Mouse (Mus musculus): Measurements from ENCODE around the gene Smim13. TPM values are rescaled to one million over a fixed set of nuclear protein-coding genes. Genes with fewer than 3 reads are reported as not detected.
"Not testable (repeated sequence)": the region's sequence is repeated elsewhere in the genome, so short reads cannot be mapped to it uniquely, and the experiment has no call there.

The Smim13 gene
- polyA plus RNA-seq, 1 experiment, result 9.9 TPM

GRCm38 (mm10) chr13:41250318-41250981 is 806 bp downstream of the Smim13 start:
- Histone ChIP-seq H3K36me3 (ENCODE audit: control insufficient read depth, insufficient read depth, low read length) (no peaks in the 10 kb centered on the region), H3K4me3 (ENCODE audit: control insufficient read depth, insufficient read depth, low read length) (peak overlapping the region; percentile 76), H3K27ac (ENCODE audit: control insufficient read depth, insufficient read depth, low read length) (no peak overlapping the region), H3K4me1 (replicated peaks; ENCODE audit: control insufficient read depth, insufficient read depth, low read length) (peaks cover 6% of the 10 kb centered on the region), H3K27me3 (ENCODE audit: control insufficient read depth, insufficient read depth, low read length) (no peaks in the 10 kb centered on the region)
- WGBS, result 7% methylated on average over 27 of the region's 27 CpGs
- TF ChIP-seq CTCF (IDR thresholded peaks at IDR 0.05; ENCODE audit: borderline replicate concordance, control insufficient read depth, extremely low read depth, insufficient read depth, low read length, poor library complexity) (0 out of 2 replicates have a peak, but pooled peaks have one; percentile 23), POLR2A (IDR thresholded peaks at IDR 0.05; ENCODE audit: control insufficient read depth, extremely low read depth, insufficient read depth, low read length, poor library complexity) (no peak)
- no peak for DNase-seq

GRCm38 (mm10) chr13:41251232-41251631 is 1.6 kb downstream of the Smim13 start:
- not testable (repeated sequence) for DNase-seq; H3K4me1 ChIP-seq (replicated peaks; ENCODE audit: control insufficient read depth, insufficient read depth, low read length)

GRCm38 (mm10) chr13:41251667-41252066 is 2.0 kb downstream of the Smim13 start:
- Histone ChIP-seq H3K36me3 (ENCODE audit: control insufficient read depth, insufficient read depth, low read length) (no peaks in the 10 kb centered on the region), H3K4me1 (replicated peaks; ENCODE audit: control insufficient read depth, insufficient read depth, low read length) (peaks cover 6% of the 10 kb centered on the region), H3K4me3 (ENCODE audit: control insufficient read depth, insufficient read depth, low read length) (no peak overlapping the region), H3K27ac (ENCODE audit: control insufficient read depth, insufficient read depth, low read length) (no peak overlapping the region), H3K27me3 (ENCODE audit: control insufficient read depth, insufficient read depth, low read length) (no peaks in the 10 kb centered on the region)
- TF ChIP-seq POLR2A (IDR thresholded peaks at IDR 0.05; ENCODE audit: control insufficient read depth, extremely low read depth, insufficient read depth, low read length, poor library complexity) (no peak), CTCF (IDR thresholded peaks at IDR 0.05; ENCODE audit: borderline replicate concordance, control insufficient read depth, extremely low read depth, insufficient read depth, low read length, poor library complexity) (no peak)
- WGBS, result 94% methylated on average over 5 of the region's 5 CpGs
- DNase-seq, result no peak

More at GRCm38 (mm10) chr13:41251232-41251631, 1.6 kb downstream of the Smim13 start:
- H3K4me3 ChIP-seq (ENCODE audit: control insufficient read depth, insufficient read depth, low read length); H3K36me3 ChIP-seq (ENCODE audit: control insufficient read depth, insufficient read depth, low read length); H3K27me3 ChIP-seq (ENCODE audit: control insufficient read depth, insufficient read depth, low read length); H3K27ac ChIP-seq (ENCODE audit: control insufficient read depth, insufficient read depth, low read length): not testable (repeated sequence)
- WGBS, result 95% methylated on average over 5 of the region's 5 CpGs

GRCm38 (mm10) chr13:41252141-41252540 is 2.5 kb downstream of the Smim13 start:
- TF ChIP-seq POLR2A (IDR thresholded peaks at IDR 0.05; ENCODE audit: control insufficient read depth, extremely low read depth, insufficient read depth, low read length, poor library complexity) (no peak), CTCF (IDR thresholded peaks at IDR 0.05; ENCODE audit: borderline replicate concordance, control insufficient read depth, extremely low read depth, insufficient read depth, low read length, poor library complexity) (no peak)
- 97% methylated on average over 6 of the region's 6 CpGs for WGBS

GRCm38 (mm10) chr13:41252736-41253135 is 3.1 kb downstream of the Smim13 start:
- no peaks in the 10 kb centered on the region for H3K36me3 ChIP-seq (ENCODE audit: control insufficient read depth, insufficient read depth, low read length)
- no peak overlapping the region for H3K27ac ChIP-seq (ENCODE audit: control insufficient read depth, insufficient read depth, low read length)
- H3K4me3 ChIP-seq (ENCODE audit: control insufficient read depth, insufficient read depth, low read length), result no peak overlapping the region
- 96% methylated on average over 7 of the region's 7 CpGs for WGBS
- H3K27me3 ChIP-seq (ENCODE audit: control insufficient read depth, insufficient read depth, low read length), result no peaks in the 10 kb centered on the region
- TF ChIP-seq POLR2A (IDR thresholded peaks at IDR 0.05; ENCODE audit: control insufficient read depth, extremely low read depth, insufficient read depth, low read length, poor library complexity) (no peak), CTCF (IDR thresholded peaks at IDR 0.05; ENCODE audit: borderline replicate concordance, control insufficient read depth, extremely low read depth, insufficient read depth, low read length, poor library complexity) (no peak)
- H3K4me1 ChIP-seq (replicated peaks; ENCODE audit: control insufficient read depth, insufficient read depth, low read length), result peaks cover 6% of the 10 kb centered on the region
- no peak for DNase-seq

More at GRCm38 (mm10) chr13:41252141-41252540, 2.5 kb downstream of the Smim13 start:
- Histone ChIP-seq H3K27ac (ENCODE audit: control insufficient read depth, insufficient read depth, low read length) (no peak overlapping the region), H3K27me3 (ENCODE audit: control insufficient read depth, insufficient read depth, low read length) (no peaks in the 10 kb centered on the region), H3K36me3 (ENCODE audit: control insufficient read depth, insufficient read depth, low read length) (no peaks in the 10 kb centered on the region), H3K4me1 (replicated peaks; ENCODE audit: control insufficient read depth, insufficient read depth, low read length) (peaks cover 6% of the 10 kb centered on the region), H3K4me3 (ENCODE audit: control insufficient read depth, insufficient read depth, low read length) (no peak overlapping the region)
- no peak for DNase-seq

- WGBS, result 97% methylated on average over 5 of the region's 5 CpGs
- no peak for TF ChIP-seq POLR2A (IDR thresholded peaks at IDR 0.05; ENCODE audit: control insufficient read depth, extremely low read depth, insufficient read depth, low read length, poor library complexity)
- TF ChIP-seq CTCF (IDR thresholded peaks at IDR 0.05; ENCODE audit: borderline replicate concordance, control insufficient read depth, extremely low read depth, insufficient read depth, low read length, poor library complexity), result no peak
- Histone ChIP-seq H3K27me3 (ENCODE audit: control insufficient read depth, insufficient read depth, low read length) (no peaks in the 10 kb centered on the region), H3K27ac (ENCODE audit: control insufficient read depth, insufficient read depth, low read length) (no peak overlapping the region), H3K36me3 (ENCODE audit: control insufficient read depth, insufficient read depth, low read length) (no peaks in the 10 kb centered on the region), H3K4me3 (ENCODE audit: control insufficient read depth, insufficient read depth, low read length) (no peak overlapping the region), H3K4me1 (replicated peaks; ENCODE audit: control insufficient read depth, insufficient read depth, low read length) (peaks cover 2% of the 10 kb centered on the region; the same call in 1 of the 2 replicates)
- no peak for DNase-seq
Measured at GRCm38 (mm10) chr13:41256126-41256525, 6.5 kb downstream of the Smim13 start.

- Histone ChIP-seq H3K4me1 (replicated peaks; ENCODE audit: control insufficient read depth, insufficient read depth, low read length) (no peaks in the 10 kb centered on the region), H3K27ac (ENCODE audit: control insufficient read depth, insufficient read depth, low read length) (no peak overlapping the region), H3K27me3 (ENCODE audit: control insufficient read depth, insufficient read depth, low read length) (no peaks in the 10 kb centered on the region), H3K4me3 (ENCODE audit: control insufficient read depth, insufficient read depth, low read length) (no peak overlapping the region), H3K36me3 (ENCODE audit: control insufficient read depth, insufficient read depth, low read length) (no peaks in the 10 kb centered on the region)
- WGBS, result 77% methylated on average over 3 of the region's 3 CpGs
- no peak for DNase-seq
- TF ChIP-seq CTCF (IDR thresholded peaks at IDR 0.05; ENCODE audit: borderline replicate concordance, control insufficient read depth, extremely low read depth, insufficient read depth, low read length, poor library complexity), result no peak
- TF ChIP-seq POLR2A (IDR thresholded peaks at IDR 0.05; ENCODE audit: control insufficient read depth, extremely low read depth, insufficient read depth, low read length, poor library complexity), result no peak
Measured at GRCm38 (mm10) chr13:41256962-41257361, 7.3 kb downstream of the Smim13 start.
